ENCODE assay signal across 23 mouse cellular contexts in genomic region chr2:170023741-170024140, GRCm38 (mm10).
DNase-seq lines count a peak whose midpoint lies in the region; ATAC-seq lines count a peak whose summit lies in the region.
"Had no signal": no experiment of that assay in that cellular context is flagged by ENCODE, and none has a peak within 500 bp of the region (broad histone marks: within the 10 kb centered on the region; RNA-seq: fewer than 3 reads in every experiment).

No protein-coding gene starts in this region.

- H3K9me3 ChIP-seq in midbrain, embryonic 15.5 days, result no peaks in the 10 kb centered on the region
- H3K9me3 ChIP-seq in midbrain, embryonic 10.5 days (replicated peaks), result 0 out of 2 replicates have a peak, but pooled peaks cover 3% of the 10 kb centered on the region
- H3K9me3 ChIP-seq in embryonic facial prominence, embryonic 10.5 days, result peaks cover 3% of the 10 kb centered on the region; the same call in 1 of the 2 replicates
- 0 out of 2 replicates have a peak, but pooled peaks cover 4% of the 10 kb centered on the region for H3K9me3 ChIP-seq in embryonic facial prominence, embryonic 14.5 days (ENCODE audit: control insufficient read depth, low read length)
- H3K9me3 ChIP-seq: embryonic facial prominence, embryonic 13.5 days; heart, embryonic 10.5 days; intestine, embryonic 15.5 days had no signal

- H3K36me3 ChIP-seq in midbrain, embryonic 15.5 days (replicated peaks), result no peaks in the 10 kb centered on the region
- H3K36me3 ChIP-seq in midbrain, embryonic 10.5 days, result no peaks in the 10 kb centered on the region
- H3K36me3 ChIP-seq in embryonic facial prominence, embryonic 10.5 days (replicated peaks), result no peaks in the 10 kb centered on the region
- H3K36me3 ChIP-seq in embryonic facial prominence, embryonic 14.5 days (ENCODE audit: control insufficient read depth, insufficient read depth, low read length), result no peaks in the 10 kb centered on the region
- H3K36me3 ChIP-seq: embryonic facial prominence, embryonic 13.5 days; heart, embryonic 10.5 days; intestine, embryonic 15.5 days had no signal

- no peak overlapping the region for H3K4me2 ChIP-seq in midbrain, embryonic 15.5 days
- H3K4me2 ChIP-seq in embryonic facial prominence, embryonic 14.5 days (ENCODE audit: low read depth, low read length), result no peak overlapping the region
- H3K4me2 ChIP-seq: embryonic facial prominence, embryonic 13.5 days; forebrain, embryonic 13.5 days; hindbrain, embryonic 14.5 days; intestine, embryonic 15.5 days had no signal

- WGBS in midbrain, embryonic 15.5 days, result 45% methylated on average over 9 of the region's 9 CpGs
- WGBS in midbrain, embryonic 10.5 days, result 82% methylated on average over 9 of the region's 9 CpGs
- 83% methylated on average over 9 of the region's 9 CpGs for WGBS in embryonic facial prominence, embryonic 10.5 days
- WGBS in embryonic facial prominence, embryonic 14.5 days, result 57% methylated on average over 9 of the region's 9 CpGs

- H3K4me3 ChIP-seq in midbrain, embryonic 15.5 days, result no peak overlapping the region
- no peak overlapping the region for H3K4me3 ChIP-seq in midbrain, embryonic 10.5 days
- no peak overlapping the region for H3K4me3 ChIP-seq in embryonic facial prominence, embryonic 10.5 days
- H3K4me3 ChIP-seq in embryonic facial prominence, embryonic 14.5 days (ENCODE audit: low read depth, low read length), result no peak overlapping the region
- H3K4me3 ChIP-seq: embryonic facial prominence, embryonic 13.5 days; forebrain, embryonic 13.5 days; gastrocnemius, adult 2 months; heart, embryonic 10.5 days; intestine, embryonic 15.5 days had no signal

- no peak overlapping the region for H3K27ac ChIP-seq in midbrain, embryonic 15.5 days
- H3K27ac ChIP-seq in midbrain, embryonic 10.5 days (replicated peaks), result no peak overlapping the region; the same call in 1 of the 2 replicates
- peak overlapping the region; percentile 35; the same call in 1 of the 2 replicates for H3K27ac ChIP-seq in embryonic facial prominence, embryonic 10.5 days (replicated peaks)
- no peak overlapping the region for H3K27ac ChIP-seq in embryonic facial prominence, embryonic 14.5 days (replicated peaks; ENCODE audit: low read depth, low read length)
- H3K27ac ChIP-seq: embryonic facial prominence, embryonic 13.5 days; forebrain, embryonic 13.5 days; gastrocnemius, adult 2 months; heart, embryonic 10.5 days; hindbrain, embryonic 14.5 days; intestine, embryonic 15.5 days had no signal

- DNase-seq in midbrain, embryonic 10.5 days (ENCODE audit: low spot score), result no peak
- no peak for DNase-seq in embryonic facial prominence, embryonic 10.5 days (ENCODE audit: low spot score)
- peak; percentile 68 for DNase-seq in embryonic facial prominence, embryonic 14.5 days (ENCODE audit: low spot score)
- DNase-seq in urinary bladder, postnatal 4 days (ENCODE audit: low spot score in 2 of 2), result no peak
- no peak for DNase-seq in lung, postnatal 4 days
- DNase-seq in embryo, embryonic 10.5 days (ENCODE audit: low spot score), result no peak
- DNase-seq: adrenal gland, adult 2 months; adrenal gland, postnatal 36 days; cerebellum, adult 11-12 months; cerebellum, adult 9-10 months; cerebellum, postnatal 25 days; forebrain, postnatal 0 days; gastrocnemius, adult 2 months; gastrocnemius, postnatal 25 days; heart, adult 11 months; heart, postnatal 10 days; heart, postnatal 4 days had no signal

- H3K27me3 ChIP-seq in midbrain, embryonic 15.5 days (replicated peaks), result no peaks in the 10 kb centered on the region
- no peaks in the 10 kb centered on the region for H3K27me3 ChIP-seq in midbrain, embryonic 10.5 days (ENCODE audit: low read depth, poor library complexity, severe bottlenecking)
- no peaks in the 10 kb centered on the region for H3K27me3 ChIP-seq in embryonic facial prominence, embryonic 10.5 days (replicated peaks; ENCODE audit: low read depth, poor library complexity, severe bottlenecking)
- H3K27me3 ChIP-seq in embryonic facial prominence, embryonic 14.5 days (replicated peaks; ENCODE audit: control insufficient read depth, insufficient read depth, low read length), result no peaks in the 10 kb centered on the region
- H3K27me3 ChIP-seq: embryonic facial prominence, embryonic 13.5 days; forebrain, embryonic 13.5 days; intestine, embryonic 15.5 days had no signal

- ATAC-seq in midbrain, embryonic 15.5 days (replicated peaks), result 0 out of 2 replicates have a peak, but pooled peaks have one; percentile 50
- ATAC-seq in embryonic facial prominence, embryonic 14.5 days (ENCODE audit: low read depth), result peak; percentile 85
- ATAC-seq: forebrain, embryonic 13.5 days; intestine, embryonic 15.5 days had no signal

- H3K9ac ChIP-seq in midbrain, embryonic 15.5 days, result no peak overlapping the region
- H3K9ac ChIP-seq in embryonic facial prominence, embryonic 14.5 days (ENCODE audit: low read depth, low read length), result no peak overlapping the region
- H3K9ac ChIP-seq: embryonic facial prominence, embryonic 13.5 days; forebrain, embryonic 13.5 days; forebrain, postnatal 0 days; hindbrain, embryonic 14.5 days; intestine, embryonic 15.5 days had no signal

- peaks cover 14% of the 10 kb centered on the region for H3K4me1 ChIP-seq in midbrain, embryonic 15.5 days
- H3K4me1 ChIP-seq in midbrain, embryonic 10.5 days, result no peaks in the 10 kb centered on the region
- peaks cover 9% of the 10 kb centered on the region; the same call in 1 of the 2 replicates for H3K4me1 ChIP-seq in embryonic facial prominence, embryonic 10.5 days
- H3K4me1 ChIP-seq in embryonic facial prominence, embryonic 14.5 days (ENCODE audit: control insufficient read depth, insufficient read depth, low read length), result no peaks in the 10 kb centered on the region
- H3K4me1 ChIP-seq: heart, embryonic 10.5 days; intestine, embryonic 15.5 days had no signal
